Mouse (Mus musculus): ENCODE measurements around the gene Ccl24. TPM values are rescaled to one million over a fixed set of nuclear protein-coding genes. Genes with fewer than 3 reads are reported as not detected.

The Ccl24 gene
- polyA plus RNA-seq, 1 experiment from 2014 or later, result 0.84 TPM

DNA sequence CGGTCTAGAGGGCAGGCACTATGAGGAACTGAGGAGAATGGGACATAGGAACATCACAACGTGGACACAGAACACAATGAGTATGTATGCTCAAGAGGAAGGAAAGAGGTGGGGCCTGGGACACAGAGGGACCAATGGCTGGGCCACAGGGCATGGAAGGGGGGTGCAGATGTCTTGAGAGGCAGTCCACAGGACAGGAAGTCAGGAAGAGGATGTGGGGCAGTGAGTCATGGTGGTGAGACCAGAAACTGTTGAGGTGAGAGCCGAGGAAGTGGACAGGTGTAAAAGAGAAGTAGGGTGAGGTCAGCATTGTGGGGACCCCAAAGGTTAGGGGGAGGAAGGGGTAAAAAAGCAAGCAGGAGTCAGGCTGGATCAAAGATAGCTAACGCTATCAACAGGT is 35.5 kb downstream of the Ccl24 start:
- Histone ChIP-seq H3K36me3 (ENCODE audit: insufficient read depth, low read length) (no peaks in the 10 kb centered on the region), H3K27ac (ENCODE audit: low read length) (peak overlapping the region; percentile 5; the same call in 1 of the 2 replicates), H3K4me2 (replicated peaks; ENCODE audit: low read depth, low read length) (no peak overlapping the region), H3K9me3 (ENCODE audit: low read length) (no peaks in the 10 kb centered on the region), H3K4me1 (ENCODE audit: insufficient read depth, low read depth, low read length) (peaks cover 12% of the 10 kb centered on the region; the same call in 1 of the 2 replicates), H3K27me3 (replicated peaks; ENCODE audit: insufficient read depth, low read length) (no peaks in the 10 kb centered on the region), H3K4me3 (ENCODE audit: low read depth, low read length) (no peak overlapping the region), H3K9ac (replicated peaks; ENCODE audit: low read depth) (no peak overlapping the region)
- TF ChIP-seq CTCF (IDR thresholded peaks at IDR 0.05) (no peak), EP300 (IDR thresholded peaks at IDR 0.05) (no peak)
- DNase-seq (ENCODE audit: low spot score) (peak; percentile 56), ATAC-seq (peak; percentile 86)
- 65% methylated on average over 4 of the region's 4 CpGs for WGBS

DNA sequence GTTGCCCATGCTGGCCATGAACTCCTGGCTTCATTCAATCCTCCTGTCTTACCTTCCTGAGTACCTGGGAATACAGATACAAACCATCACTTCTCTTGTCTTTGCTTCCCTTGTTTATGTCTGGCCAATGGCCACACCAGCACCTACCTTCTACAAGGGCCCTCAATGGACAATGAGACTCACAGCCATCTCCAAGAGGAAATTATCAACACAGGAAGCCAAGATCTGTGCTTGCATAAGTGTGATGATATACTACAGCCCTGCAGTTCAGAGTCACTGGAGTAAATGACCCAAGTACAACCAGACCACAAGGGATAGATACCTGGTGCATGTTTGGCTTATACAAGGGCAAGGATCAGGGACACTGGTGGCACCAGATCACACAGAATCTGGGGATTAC is 37.0 kb downstream of the Ccl24 start:
- Histone ChIP-seq H3K27ac (ENCODE audit: low read length) (no peak overlapping the region), H3K4me2 (replicated peaks; ENCODE audit: low read depth, low read length) (no peak overlapping the region), H3K36me3 (ENCODE audit: insufficient read depth, low read length) (no peaks in the 10 kb centered on the region), H3K4me3 (ENCODE audit: low read depth, low read length) (no peak overlapping the region), H3K27me3 (replicated peaks; ENCODE audit: insufficient read depth, low read length) (no peaks in the 10 kb centered on the region), H3K9me3 (ENCODE audit: low read length) (no peaks in the 10 kb centered on the region), H3K9ac (replicated peaks; ENCODE audit: low read depth) (no peak overlapping the region), H3K4me1 (ENCODE audit: insufficient read depth, low read depth, low read length) (peaks cover 12% of the 10 kb centered on the region; the same call in 1 of the 2 replicates)
- TF ChIP-seq CTCF (IDR thresholded peaks at IDR 0.05), result no peak
- peak; percentile 57 for TF ChIP-seq EP300 (IDR thresholded peaks at IDR 0.05)
- ATAC-seq (no peak), DNase-seq (ENCODE audit: low spot score) (no peak)

DNA sequence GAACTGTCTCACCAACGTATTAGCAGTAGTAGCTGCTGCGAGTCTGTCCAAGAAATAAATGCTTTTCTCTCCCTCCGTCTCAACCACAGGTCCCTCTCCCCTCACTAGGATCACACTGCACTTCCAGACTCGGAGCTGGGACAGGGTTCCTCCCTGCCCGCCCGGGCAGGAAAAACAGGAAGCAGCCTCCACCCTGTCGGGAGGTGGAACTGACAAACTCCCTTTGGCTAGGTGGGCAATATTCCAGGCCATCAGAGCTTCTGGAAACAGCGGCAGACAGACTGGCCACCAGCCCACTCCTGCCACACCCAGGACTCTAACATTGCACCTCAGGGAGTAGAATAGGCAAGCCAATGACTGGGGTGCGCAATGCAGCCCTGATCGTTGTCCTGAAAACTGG is 39.4 kb downstream of the Ccl24 start:
- Histone ChIP-seq H3K27me3 (replicated peaks; ENCODE audit: insufficient read depth, low read length) (no peaks in the 10 kb centered on the region), H3K9ac (replicated peaks; ENCODE audit: low read depth) (no peak overlapping the region; the same call in 1 of the 2 replicates), H3K9me3 (ENCODE audit: low read length) (no peaks in the 10 kb centered on the region), H3K4me3 (ENCODE audit: low read depth, low read length) (no peak overlapping the region), H3K36me3 (ENCODE audit: insufficient read depth, low read length) (no peaks in the 10 kb centered on the region), H3K27ac (ENCODE audit: low read length) (peak overlapping the region; percentile 84), H3K4me1 (ENCODE audit: insufficient read depth, low read depth, low read length) (peaks cover 12% of the 10 kb centered on the region; the same call in 1 of the 2 replicates), H3K4me2 (replicated peaks; ENCODE audit: low read depth, low read length) (peak overlapping the region; percentile 8; the same call in 1 of the 2 replicates)
- WGBS, result 26% methylated on average over 10 of the region's 10 CpGs
- DNase-seq (ENCODE audit: low spot score) (peak; percentile 86), ATAC-seq (peak; percentile 82)
- TF ChIP-seq CTCF (IDR thresholded peaks at IDR 0.05) (no peak; the same call in 1 of the 2 replicates), EP300 (IDR thresholded peaks at IDR 0.05) (peak; percentile 87)

DNA sequence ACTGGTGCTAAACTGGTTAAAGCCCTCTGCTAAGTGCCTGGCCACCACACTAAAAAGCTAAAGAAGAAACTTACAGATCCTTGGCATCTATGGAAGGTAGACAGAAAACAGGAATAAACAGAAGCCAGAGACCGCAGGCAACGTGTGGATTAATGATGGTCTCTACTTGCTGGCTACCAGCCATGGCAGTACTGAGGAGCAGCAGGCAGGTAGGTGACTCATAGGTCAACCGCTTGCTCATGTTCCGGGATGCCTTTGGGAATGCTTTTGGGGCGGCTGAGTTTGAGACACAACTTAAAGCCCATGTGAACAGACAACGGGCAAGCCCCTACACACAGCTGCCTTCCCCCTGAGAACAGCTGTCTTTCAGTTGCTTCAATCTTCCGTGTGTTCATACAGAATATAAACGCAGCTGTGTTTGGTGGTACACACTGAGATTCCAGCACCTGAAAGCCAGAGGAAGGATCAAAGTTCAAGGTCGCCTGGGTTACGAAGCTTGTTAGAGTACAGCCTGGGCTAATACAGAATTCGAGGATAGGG is 41.5 kb downstream of the Ccl24 start:
- ATAC-seq, result no peak
- peak overlapping the region; percentile 26; the same call in 1 of the 2 replicates for H3K27ac ChIP-seq (ENCODE audit: low read length)
- H3K36me3 ChIP-seq (ENCODE audit: insufficient read depth, low read length), result no peaks in the 10 kb centered on the region
- H3K4me1 ChIP-seq (ENCODE audit: insufficient read depth, low read depth, low read length), result peaks cover 12% of the 10 kb centered on the region; the same call in 1 of the 2 replicates
- H3K27me3 ChIP-seq (replicated peaks; ENCODE audit: insufficient read depth, low read length), result no peaks in the 10 kb centered on the region
- H3K4me3 ChIP-seq (ENCODE audit: low read depth, low read length), result no peak overlapping the region
- TF ChIP-seq CTCF (IDR thresholded peaks at IDR 0.05) (no peak), EP300 (IDR thresholded peaks at IDR 0.05) (no peak)
- no peak overlapping the region for H3K9ac ChIP-seq (replicated peaks; ENCODE audit: low read depth)
- H3K9me3 ChIP-seq (ENCODE audit: low read length), result no peaks in the 10 kb centered on the region
- DNase-seq (ENCODE audit: low spot score), result no peak
- 61% methylated on average over 11 of the region's 11 CpGs for WGBS
- H3K4me2 ChIP-seq (replicated peaks; ENCODE audit: low read depth, low read length), result no peak overlapping the region

DNA sequence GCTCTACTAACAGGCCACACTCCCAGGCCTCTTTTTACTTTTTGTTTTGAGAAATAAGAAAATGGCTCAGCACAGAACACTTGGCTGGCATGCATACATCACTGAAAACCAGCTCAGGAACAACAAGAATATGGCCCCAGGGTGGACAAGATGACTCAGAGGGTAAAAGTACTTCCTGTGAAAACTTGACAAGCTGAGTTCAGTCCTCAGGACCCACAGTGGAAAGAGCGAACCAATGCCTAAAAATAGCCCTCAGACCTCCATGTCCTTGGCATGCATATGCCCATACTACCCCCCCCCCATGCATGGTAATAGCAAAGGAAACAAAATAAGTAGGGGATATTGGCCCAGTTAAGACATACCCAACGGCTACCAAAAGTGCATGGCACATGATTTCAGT is 42.9 kb downstream of the Ccl24 start:
- no peak for ATAC-seq
- no peak overlapping the region for H3K4me2 ChIP-seq (replicated peaks; ENCODE audit: low read depth, low read length)
- no peaks in the 10 kb centered on the region for H3K9me3 ChIP-seq (ENCODE audit: low read length)
- no peaks in the 10 kb centered on the region for H3K36me3 ChIP-seq (ENCODE audit: insufficient read depth, low read length)
- H3K27ac ChIP-seq (ENCODE audit: low read length), result no peak overlapping the region
- DNase-seq (ENCODE audit: low spot score), result no peak
- no peak overlapping the region for H3K9ac ChIP-seq (replicated peaks; ENCODE audit: low read depth)
- H3K4me1 ChIP-seq (ENCODE audit: insufficient read depth, low read depth, low read length), result peaks cover 12% of the 10 kb centered on the region; the same call in 1 of the 2 replicates
- H3K27me3 ChIP-seq (replicated peaks; ENCODE audit: insufficient read depth, low read length), result no peaks in the 10 kb centered on the region
- 62% methylated on average over 2 of the region's 2 CpGs for WGBS
- H3K4me3 ChIP-seq (ENCODE audit: low read depth, low read length), result no peak overlapping the region
- TF ChIP-seq EP300 (IDR thresholded peaks at IDR 0.05), result no peak

DNA sequence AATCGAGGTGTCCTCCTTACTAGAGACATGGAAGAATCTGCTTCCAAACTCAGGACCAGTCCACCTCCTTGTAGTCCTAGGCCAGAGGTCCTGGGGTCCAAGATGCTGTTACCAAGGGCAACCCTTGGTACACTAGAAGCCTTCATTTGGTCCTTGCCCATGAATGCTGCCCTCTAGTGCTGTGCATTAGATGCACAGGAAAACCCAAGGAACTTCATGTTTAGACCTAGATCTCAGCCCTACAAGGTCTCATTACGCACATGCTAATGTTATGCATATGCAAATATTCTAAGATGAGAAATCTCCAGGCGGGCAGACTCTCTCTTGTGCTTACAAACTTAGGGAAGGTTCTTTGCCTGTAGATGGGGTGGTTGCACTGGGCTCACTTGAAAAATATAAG is 43.5 kb downstream of the Ccl24 start:
- Histone ChIP-seq H3K4me3 (ENCODE audit: low read depth, low read length) (no peak overlapping the region), H3K4me1 (ENCODE audit: insufficient read depth, low read depth, low read length) (peaks cover 18% of the 10 kb centered on the region; the same call in 1 of the 2 replicates), H3K27ac (ENCODE audit: low read length) (no peak overlapping the region), H3K9me3 (ENCODE audit: low read length) (no peaks in the 10 kb centered on the region), H3K4me2 (replicated peaks; ENCODE audit: low read depth, low read length) (no peak overlapping the region), H3K27me3 (replicated peaks; ENCODE audit: insufficient read depth, low read length) (no peaks in the 10 kb centered on the region), H3K36me3 (ENCODE audit: insufficient read depth, low read length) (no peaks in the 10 kb centered on the region), H3K9ac (replicated peaks; ENCODE audit: low read depth) (no peak overlapping the region)
- TF ChIP-seq CTCF (IDR thresholded peaks at IDR 0.05) (peak; percentile 55), EP300 (IDR thresholded peaks at IDR 0.05) (no peak)
- no peak for DNase-seq (ENCODE audit: low spot score)
- no peak for ATAC-seq
- WGBS, result 84% methylated on average over 3 of the region's 3 CpGs
